Comparison of ENCODE assay signal across 17 mouse cellular contexts in genomic region chr5:134151895-134152294, GRCm38 (mm10).
"Had no signal": no experiment of that assay in that cellular context is flagged by ENCODE, and none has a peak within 500 bp of the region (broad histone marks: within the 10 kb centered on the region; RNA-seq: fewer than 3 reads in every experiment).

No protein-coding gene starts in this region.

- H3K4me2 ChIP-seq: lung, embryonic 14.5 days; midbrain, embryonic 12.5 days; neural tube, embryonic 13.5 days; neural tube, embryonic 15.5 days had no signal

- H3K27me3 ChIP-seq: midbrain, embryonic 12.5 days; neural tube, embryonic 13.5 days; neural tube, embryonic 15.5 days had no signal

- H3K27ac ChIP-seq: midbrain, embryonic 10.5 days; midbrain, embryonic 12.5 days; neural tube, embryonic 13.5 days; neural tube, embryonic 15.5 days had no signal

- H3K9ac ChIP-seq: lung, embryonic 14.5 days; midbrain, embryonic 12.5 days; neural tube, embryonic 13.5 days; neural tube, embryonic 15.5 days had no signal

- H3K4me1 ChIP-seq: midbrain, embryonic 10.5 days; midbrain, embryonic 12.5 days; neural tube, embryonic 13.5 days; neural tube, embryonic 15.5 days had no signal

- H3K9me3 ChIP-seq: midbrain, embryonic 10.5 days; neural tube, embryonic 13.5 days; neural tube, embryonic 15.5 days had no signal

- H3K4me3 ChIP-seq: midbrain, embryonic 10.5 days; midbrain, embryonic 12.5 days; neural tube, embryonic 13.5 days; neural tube, embryonic 15.5 days had no signal

- DNase-seq: lung, adult 18-20 months; lung, embryonic 14.5 days; lung, postnatal 10 days; lung, postnatal 4 days; midbrain, embryonic 14.5 days; retina, postnatal 1 day; right cerebral cortex, adult 18-20 months; right cerebral cortex, postnatal 25 days; right cerebral cortex, postnatal 4 days; spleen, adult 18-20 months; thymus, adult 18-20 months; thymus, postnatal 14 days; thymus, postnatal 36 days had no signal
